Mouse (Mus musculus): ENCODE data around the gene Hprt.

Gene Hprt

GRCm38 (mm10) chrX:53041006-53041405, 53.1 kb downstream of the Hprt start:
- no peak for DNase-seq (ENCODE audit: low spot score)

DNA sequence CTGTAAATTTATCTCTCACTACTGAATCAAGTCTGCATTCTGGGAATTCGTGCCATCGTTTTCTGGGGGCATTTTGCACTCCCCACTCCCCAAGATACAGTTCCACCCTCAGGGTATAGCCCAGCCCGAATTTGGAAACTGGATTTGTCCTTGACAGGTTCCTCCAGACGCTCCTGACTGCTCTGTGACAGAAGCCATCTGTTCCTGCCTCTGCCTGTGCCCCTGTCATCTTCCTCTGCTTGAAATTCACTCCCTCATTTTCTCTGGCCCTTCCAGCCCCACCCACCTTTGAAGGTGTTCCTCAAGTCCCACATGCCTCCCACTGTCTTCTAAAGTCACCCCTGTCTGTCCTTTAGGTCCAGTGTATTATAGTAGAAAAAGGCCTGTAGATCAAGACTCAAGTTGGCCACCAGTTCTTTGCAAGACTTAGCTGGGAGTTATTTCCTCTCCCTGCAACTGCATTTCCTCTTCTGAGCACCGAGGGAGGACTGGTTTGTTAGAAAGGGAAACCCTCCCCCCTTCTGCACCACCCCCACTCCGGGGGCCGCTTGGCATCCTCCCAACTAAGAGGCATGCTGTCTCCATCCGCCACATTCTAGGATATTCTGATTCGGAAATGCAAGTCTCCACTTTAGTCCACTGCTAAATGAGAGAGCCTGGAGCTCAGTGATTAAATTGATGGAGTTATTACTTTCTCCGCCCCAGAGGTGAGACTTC, 57.4 kb downstream of the Hprt start:
- no peak for DNase-seq (ENCODE audit: low spot score)

GRCm38 (mm10) chrX:53046033-53046432, 58.1 kb downstream of the Hprt start:
- DNase-seq (ENCODE audit: low spot score), result no peak

DNA sequence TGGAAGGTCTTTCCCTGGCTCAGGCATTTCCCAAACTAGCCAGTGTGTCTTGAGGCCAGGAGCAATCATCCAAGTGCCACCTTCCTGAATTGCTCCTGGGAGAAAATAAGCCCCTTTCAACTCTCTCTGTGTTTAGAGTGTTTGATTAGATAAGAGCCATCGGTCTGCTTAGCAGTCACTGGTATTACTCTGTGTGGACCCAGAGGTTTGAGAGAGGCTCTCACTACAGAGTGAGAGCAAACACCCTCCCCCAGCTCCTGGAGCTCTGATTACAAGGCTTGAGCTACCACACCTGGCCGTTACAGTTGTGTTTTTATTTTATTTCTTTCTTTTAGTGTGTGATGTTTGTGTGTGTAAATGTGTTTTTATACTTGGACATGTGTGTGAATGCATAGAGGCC, 59.0 kb downstream of the Hprt start:
- DNase-seq (ENCODE audit: low spot score), result no peak

GRCm38 (mm10) chrX:53049196-53049595, 61.3 kb downstream of the Hprt start:
- no peak for DNase-seq (ENCODE audit: low spot score)

DNA sequence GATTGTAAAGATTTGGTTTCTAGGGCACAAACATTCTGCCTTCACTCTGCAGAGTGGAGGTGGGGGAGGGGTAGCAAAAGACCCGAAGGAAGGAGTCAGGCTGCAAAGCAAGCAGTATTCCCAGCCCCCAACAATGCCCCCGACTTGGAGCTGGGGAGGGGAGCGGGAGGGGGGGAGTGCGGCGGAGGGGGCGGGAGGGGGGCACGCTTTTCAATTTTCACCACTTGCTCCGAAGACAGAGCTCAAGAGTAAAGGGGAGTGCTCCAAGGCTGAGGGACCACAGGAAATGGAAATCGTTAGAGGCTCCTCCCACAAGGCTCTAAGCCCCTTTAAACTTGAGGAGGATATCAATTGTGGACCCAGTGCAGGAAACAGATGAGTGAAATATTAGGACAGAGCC, 62.4 kb downstream of the Hprt start:
- DNase-seq (ENCODE audit: low spot score), result no peak

DNA sequence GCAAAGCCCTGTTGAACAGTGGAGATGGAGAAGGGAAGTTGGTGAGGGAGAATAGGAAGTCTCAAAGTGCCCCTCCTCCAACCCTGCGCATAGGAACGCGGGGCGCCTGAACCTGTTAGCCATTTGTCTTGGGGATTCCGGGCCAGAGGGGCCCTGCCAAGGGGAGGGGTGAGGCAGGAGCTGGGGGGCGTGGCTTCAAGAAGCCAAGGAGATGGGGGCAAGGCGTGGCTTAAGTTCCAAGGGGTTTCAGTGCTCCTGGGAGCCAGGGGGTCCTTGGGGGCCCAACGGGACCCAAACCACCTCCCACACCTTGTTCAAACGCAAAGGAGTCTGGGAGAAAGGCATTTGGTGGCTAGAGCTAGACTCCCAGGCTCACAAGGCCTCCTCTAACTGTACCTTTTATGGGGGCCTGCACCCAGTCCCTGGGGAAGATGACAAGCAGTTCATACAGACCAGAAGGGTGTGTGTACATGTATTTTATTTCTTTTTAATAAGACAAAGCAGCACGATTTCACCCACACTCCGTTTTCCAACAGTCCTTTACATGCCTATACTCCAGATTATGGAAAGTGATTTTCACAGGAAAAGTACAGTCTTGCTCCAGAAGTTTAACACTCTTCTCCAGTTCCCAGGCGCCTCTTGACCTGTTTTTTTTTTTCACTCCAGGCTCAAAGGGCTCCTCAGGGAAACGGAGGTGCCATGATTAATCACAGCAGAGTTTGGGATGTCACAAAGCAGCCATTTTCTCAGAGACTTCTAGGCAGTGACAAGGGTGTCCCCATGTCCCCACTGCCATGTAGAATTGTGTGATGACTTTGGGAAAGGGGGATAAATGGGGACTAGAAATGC, 64.9 kb downstream of the Hprt start:
- no peak for DNase-seq (ENCODE audit: low spot score)

GRCm38 (mm10) chrX:53053885-53054284, 65.9 kb downstream of the Hprt start:
- DNase-seq (ENCODE audit: low spot score), result no peak

GRCm38 (mm10) chrX:53055771-53056170, 67.8 kb downstream of the Hprt start:
- no peak for DNase-seq (ENCODE audit: low spot score)

- DNase-seq (ENCODE audit: low spot score), result no peak
Observed at GRCm38 (mm10) chrX:53056627-53057026, 68.7 kb downstream of the Hprt start.

GRCm38 (mm10) chrX:53057054-53057759, 69.3 kb downstream of the Hprt start:
- no peak for DNase-seq (ENCODE audit: low spot score)

GRCm38 (mm10) chrX:53057760-53058090, 69.8 kb downstream of the Hprt start:
- no peak for DNase-seq (ENCODE audit: low spot score)

- DNase-seq (ENCODE audit: low spot score), result no peak
Observed at GRCm38 (mm10) chrX:53058459-53059280, 70.7 kb downstream of the Hprt start.

DNA sequence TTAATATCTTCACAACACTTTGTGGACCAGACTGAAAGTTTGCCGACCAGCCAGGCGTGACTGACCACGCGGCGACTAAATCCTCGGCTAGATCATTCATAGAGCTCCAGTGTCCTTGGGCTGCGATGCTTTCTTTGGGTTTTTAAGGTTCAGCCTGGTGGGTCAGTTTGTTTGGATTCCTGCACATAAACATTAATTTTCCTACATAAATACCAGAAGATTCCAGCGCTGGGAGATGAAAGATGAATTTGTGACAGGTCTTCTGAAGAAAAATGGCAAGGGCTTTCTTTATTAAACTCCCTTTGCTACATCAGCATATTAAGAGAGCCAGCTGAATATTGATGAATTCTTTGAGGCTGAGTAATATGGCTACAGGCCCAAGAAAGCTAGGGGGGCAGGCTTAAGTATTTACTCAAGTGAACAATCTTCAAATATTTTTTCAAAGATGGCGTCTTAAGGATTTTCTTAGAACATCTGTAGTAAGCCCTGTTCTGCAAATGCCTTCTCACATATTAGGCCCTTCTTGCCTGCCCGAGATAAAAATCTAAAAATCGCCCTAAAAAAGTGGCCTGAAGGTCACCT, 71.6 kb downstream of the Hprt start:
- DNase-seq (ENCODE audit: low spot score), result no peak

- no peak for DNase-seq (ENCODE audit: low spot score)
Observed at GRCm38 (mm10) chrX:53064406-53064805, 76.5 kb downstream of the Hprt start.
